8 mouse cellular contexts compared by ENCODE assay signal in the genomic region with DNA sequence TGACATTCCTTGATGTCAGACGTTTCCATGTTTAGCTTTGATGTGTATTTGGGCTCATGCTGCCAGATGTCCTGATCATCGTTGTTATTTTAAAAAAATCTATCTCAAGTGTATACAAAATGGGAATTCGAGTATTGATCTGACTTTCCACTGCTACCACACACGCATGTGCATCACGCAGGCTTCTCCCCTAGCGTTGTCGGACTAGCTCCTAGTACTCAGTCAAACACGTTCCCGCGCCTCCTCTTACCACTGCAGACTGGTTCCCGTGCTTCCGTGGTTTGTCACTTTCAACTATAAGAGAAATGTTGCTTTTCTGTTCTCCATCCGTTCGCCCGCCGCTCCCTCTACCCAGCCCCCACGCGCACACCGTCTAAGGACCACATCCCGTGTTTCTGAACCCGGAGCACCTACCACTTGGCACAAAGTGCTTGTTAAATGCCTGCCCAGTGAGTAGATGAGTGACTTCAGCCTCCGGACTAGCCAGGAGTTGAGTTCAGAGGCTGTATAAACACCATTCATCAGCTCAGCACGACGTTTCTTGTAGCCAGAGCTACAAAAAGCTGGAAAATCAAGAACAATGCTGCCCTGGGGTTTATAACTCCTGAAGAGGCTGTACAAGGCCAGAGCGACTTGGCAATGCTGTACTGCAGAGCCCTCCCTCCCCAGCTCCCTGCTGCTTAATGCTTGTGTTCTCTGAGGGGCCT.
DNase-seq lines count a peak whose midpoint lies in the region; ATAC-seq and TF ChIP-seq lines count a peak whose summit lies in the region.

No protein-coding gene starts in this region.

- no peak overlapping the region for H3K4me2 ChIP-seq in limb, embryonic 14.5 days (replicated peaks; ENCODE audit: low read depth, low read length, severe bottlenecking)

- H3K9ac ChIP-seq in limb, embryonic 14.5 days (ENCODE audit: low read depth, low read length, severe bottlenecking), result peak overlapping the region; percentile 0; the same call in 1 of the 2 replicates

- no peaks in the 10 kb centered on the region for H3K27me3 ChIP-seq in limb, embryonic 14.5 days (ENCODE audit: control insufficient read depth, insufficient read depth, low read length)

- no peaks in the 10 kb centered on the region for H3K36me3 ChIP-seq in limb, embryonic 14.5 days (ENCODE audit: control insufficient read depth, insufficient read depth, low read length)

- peak overlapping the region; percentile 26; the same call in 1 of the 2 replicates for H3K27ac ChIP-seq in limb, embryonic 14.5 days (replicated peaks; ENCODE audit: low read depth, low read length)

- no peak overlapping the region for H3K4me3 ChIP-seq in limb, embryonic 14.5 days (replicated peaks; ENCODE audit: low read length)

- DNase-seq in cerebellum, adult 9-11 months, result peak; percentile 31
- no peak for DNase-seq in cerebellum, postnatal 25 days
- peak; percentile 30 for DNase-seq in right cerebral cortex, postnatal 4 days
- DNase-seq in right cerebral cortex, postnatal 36 days (ENCODE audit: low spot score in 2 of 2), result no peak
- peak; percentile 39 for DNase-seq in limb, embryonic 14.5 days (ENCODE audit: low spot score)
- no peak for DNase-seq in urinary bladder, adult 18-20 months (ENCODE audit: low spot score in 2 of 2)
- DNase-seq in frontal cortex, postnatal 25 days (ENCODE audit: low spot score in 2 of 2), result no peak
- DNase-seq in kidney, postnatal 4 days, result no peak

- 61% methylated on average over 25 of the region's 25 CpGs for WGBS in limb, embryonic 14.5 days

- TF ChIP-seq POLR2A in limb, embryonic 14.5 days (IDR thresholded peaks at IDR 0.05; ENCODE audit: borderline replicate concordance, extremely low read depth, insufficient read depth, insufficient read length), result no peak

- ATAC-seq in limb, embryonic 14.5 days (ENCODE audit: low FRiP score, low read depth), result no peak

- peaks cover 11% of the 10 kb centered on the region for H3K4me1 ChIP-seq in limb, embryonic 14.5 days (ENCODE audit: control insufficient read depth, insufficient read depth, low read length)

- H3K9me3 ChIP-seq in limb, embryonic 14.5 days (ENCODE audit: control insufficient read depth, low read length), result no peaks in the 10 kb centered on the region

Comparison
In these comparisons a context has a peak if more than half of its experiments do, and no peak if none do; other contexts are left out.
1. DNase-seq: peak in cerebellum, adult 9-11 months (single experiment), right cerebral cortex, postnatal 4 days (single experiment) and limb, embryonic 14.5 days (single experiment); none in cerebellum, postnatal 25 days (0 of 2), right cerebral cortex, postnatal 36 days (0 of 2), urinary bladder, adult 18-20 months (0 of 2), frontal cortex, postnatal 25 days (0 of 2) and kidney, postnatal 4 days (0 of 2).